Mouse (Mus musculus) small intestine, adult 2 months (tissue): ENCODE measurements around the gene Map3k7cl. TPM values are rescaled to one million over a fixed set of nuclear protein-coding genes. Genes with fewer than 3 reads are reported as not detected.

Experiments
- H3K27ac ChIP-seq: fragments of 200-500 bp; 2 replicates; pipeline ENCODE4 v1.5.1; 2012; ENCODE audit warnings: low read depth, low read length, control low read depth, inconsistent platforms; ENCODE audit not compliant: insufficient read depth
- H3K27me3 ChIP-seq: fragments of 200-500 bp; 2 replicates; pipeline ENCODE4 v1.6.1; 2012; ENCODE audit warnings: mild to moderate bottlenecking, moderate library complexity, low read length, inconsistent platforms; ENCODE audit not compliant: control insufficient read depth, insufficient read depth
- H3K36me3 ChIP-seq: fragments of 200-500 bp; 2 replicates; pipeline ENCODE4 v1.6.1; 2012; ENCODE audit warnings: mild to moderate bottlenecking, low read length, control low read depth, inconsistent platforms; ENCODE audit not compliant: control insufficient read depth, insufficient read depth
- H3K4me1 ChIP-seq: fragments of 200-500 bp; 2 replicates; pipeline ENCODE4 v1.6.1; 2012; ENCODE audit warnings: low read length, inconsistent platforms, mixed read lengths; ENCODE audit not compliant: control insufficient read depth, insufficient read depth, insufficient read length
- H3K4me3 ChIP-seq: fragments of 200-500 bp; 2 replicates; pipeline ENCODE4 v1.5.1; 2012; ENCODE audit warnings: low read depth, mild to moderate bottlenecking, control low read depth, inconsistent platforms, low read length, moderate library complexity
- CTCF ChIP-seq: fragments of 200-500 bp; IDR thresholded peaks from 2 replicates; pipeline ENCODE4 v1.5.1; 2012; ENCODE audit warnings: low read depth, mild to moderate bottlenecking, control low read depth, inconsistent platforms, low read length, moderate library complexity, mixed read lengths; ENCODE audit not compliant: insufficient replicate concordance, insufficient read length; ENCODE audit errors: extremely low read depth
- POLR2A ChIP-seq: fragments of 200-500 bp; IDR thresholded peaks from 2 replicates; pipeline ENCODE4 v1.6.1; 2012; ENCODE audit warnings: low read depth, mild to moderate bottlenecking, control low read depth, inconsistent platforms, low read length, moderate library complexity
- WGBS: fragments of 180-500 bp; shearing (Covaris S2); methylation state at CpG from one replicate; pipeline ENCODE4 v1.1.7; 2018; 5-methylcytosine and 5-hydroxymethylcytosine counted together
- polyA plus RNA-seq: library from polyadenylated mRNA; depleted of rRNA; stranded (reverse); fragments of >200 nt; gene quantifications from 2 replicates; pipeline ENCODE4 v1.2.3, GENCODE M21; 2012

The Map3k7cl gene
- polyA plus RNA-seq, 1 experiment, result 0.19 TPM

DNA sequence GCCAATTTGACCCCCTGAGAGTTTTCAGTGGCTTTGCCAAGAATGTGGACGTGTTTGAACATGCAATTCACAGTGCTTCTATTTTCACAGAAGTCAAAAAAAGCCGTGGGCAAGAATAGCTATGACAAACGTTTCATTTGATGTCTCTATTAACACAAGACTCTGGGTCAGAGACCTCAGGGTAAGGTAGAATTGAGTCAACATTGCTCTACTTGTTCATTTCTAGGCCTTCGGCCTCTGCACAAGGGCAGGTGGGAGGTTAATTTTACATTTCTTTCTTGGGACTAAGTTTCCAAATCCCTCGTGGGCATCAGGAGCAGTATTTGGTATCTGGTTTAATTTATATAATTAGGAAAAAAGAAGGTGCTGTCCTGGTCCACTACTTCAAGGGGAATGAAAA lies 20.3 kb downstream of the Map3k7cl start:
- no peaks in the 10 kb centered on the region for H3K27me3 ChIP-seq

DNA sequence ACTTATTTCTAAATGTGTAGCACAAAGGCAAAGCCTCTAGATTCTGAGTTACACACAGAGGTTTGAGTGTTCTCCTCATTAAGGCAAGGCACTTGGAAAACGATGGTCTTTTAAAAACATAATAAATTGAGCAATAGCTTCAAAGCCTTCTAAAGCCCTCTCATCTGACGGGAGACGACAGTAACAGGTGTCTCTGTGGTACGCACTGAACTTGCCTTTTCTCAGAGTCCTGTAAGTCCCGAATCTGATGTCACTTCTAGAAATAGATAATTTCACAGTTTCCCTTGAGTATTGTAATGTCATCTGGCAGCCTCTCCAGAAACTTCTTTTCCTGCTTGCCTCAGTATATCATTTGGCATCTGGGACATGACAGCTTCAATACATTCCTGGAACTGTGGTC lies 21.0 kb downstream of the Map3k7cl start:
- TF ChIP-seq CTCF (no peak), POLR2A (no peak)
- Histone ChIP-seq H3K4me1 (no peaks in the 10 kb centered on the region), H3K27me3 (no peaks in the 10 kb centered on the region), H3K36me3 (no peaks in the 10 kb centered on the region), H3K4me3 (no peak overlapping the region), H3K27ac (no peak overlapping the region)
- WGBS, result 78% methylated on average over 5 of the region's 5 CpGs

More for the DNA sequence above, 20.3 kb downstream of the Map3k7cl start:
- no peaks in the 10 kb centered on the region for H3K4me1 ChIP-seq
- TF ChIP-seq POLR2A (no peak), CTCF (no peak)
- H3K27ac ChIP-seq, result no peak overlapping the region
- H3K4me3 ChIP-seq, result no peak overlapping the region
- no peaks in the 10 kb centered on the region for H3K36me3 ChIP-seq
- 61% methylated on average over 5 of the region's 5 CpGs for WGBS

DNA sequence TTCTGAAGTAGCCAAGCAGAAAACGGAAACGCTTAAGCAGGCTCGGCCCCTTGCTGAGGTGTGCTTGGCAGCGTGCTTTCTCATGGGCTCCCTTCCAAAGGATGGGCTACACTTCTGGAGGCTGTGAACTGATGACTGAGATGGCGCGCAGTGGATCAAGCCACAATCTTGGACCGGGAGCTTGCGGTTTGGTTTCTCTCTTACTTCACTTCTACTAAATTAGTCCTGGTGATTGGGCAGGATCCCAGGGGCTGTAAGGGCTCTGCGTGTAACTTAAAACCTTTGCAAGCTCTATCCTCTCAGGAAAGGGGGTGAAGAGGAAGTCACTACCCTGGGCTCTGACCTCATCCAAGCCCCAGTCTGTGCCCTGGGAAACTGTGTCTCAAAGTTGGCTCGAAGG lies 22.5 kb downstream of the Map3k7cl start:
- WGBS, result 77% methylated on average over 10 of the region's 10 CpGs
- TF ChIP-seq CTCF (no peak), POLR2A (no peak)
- Histone ChIP-seq H3K4me1 (no peaks in the 10 kb centered on the region), H3K36me3 (no peaks in the 10 kb centered on the region), H3K27ac (no peak overlapping the region), H3K27me3 (no peaks in the 10 kb centered on the region), H3K4me3 (no peak overlapping the region)

DNA sequence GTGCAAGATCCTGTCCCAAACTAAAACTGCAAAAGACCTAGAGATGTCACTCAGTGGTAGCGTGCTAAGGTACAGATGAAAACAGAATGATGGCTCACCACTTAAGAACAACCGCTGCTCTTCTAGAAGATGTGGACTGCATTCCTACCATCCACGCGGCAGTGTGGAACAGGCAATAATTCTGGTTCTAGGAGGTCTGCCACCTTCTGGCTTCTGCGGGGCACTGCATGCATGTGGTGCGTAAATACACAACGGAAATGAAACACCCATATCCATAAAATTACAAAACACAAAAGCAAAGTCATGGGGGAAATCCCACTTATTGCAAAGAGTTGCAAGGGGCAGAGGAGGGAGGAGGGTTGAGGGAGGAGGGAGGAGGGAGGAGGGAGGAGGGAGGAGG lies 25.8 kb downstream of the Map3k7cl start:
- WGBS, result 89% methylated on average over 7 of the region's 7 CpGs
- no peak overlapping the region for H3K27ac ChIP-seq
- H3K36me3 ChIP-seq, result no peaks in the 10 kb centered on the region
- no peak overlapping the region for H3K4me3 ChIP-seq
- no peaks in the 10 kb centered on the region for H3K4me1 ChIP-seq
- no peaks in the 10 kb centered on the region for H3K27me3 ChIP-seq
- TF ChIP-seq POLR2A (no peak), CTCF (no peak)

DNA sequence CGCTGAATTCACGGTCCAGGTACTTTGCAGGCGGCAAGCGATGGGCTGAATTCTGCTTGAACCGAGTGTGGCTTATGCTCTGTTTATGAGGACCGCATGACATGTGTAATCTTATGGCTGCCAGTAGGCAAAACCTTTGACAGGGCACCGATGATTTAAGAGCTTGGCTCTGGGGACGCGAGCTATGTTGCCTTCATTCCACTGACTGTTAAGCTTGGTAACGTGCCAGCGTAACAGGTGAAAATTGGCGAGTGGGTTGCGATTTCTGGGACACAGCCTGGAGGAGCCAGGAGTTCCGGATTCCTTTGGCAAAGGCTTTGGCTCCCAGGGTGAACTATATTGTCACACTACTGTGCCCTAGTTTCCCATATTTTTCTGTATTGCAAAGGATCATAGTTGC lies 26.3 kb downstream of the Map3k7cl start:
- Histone ChIP-seq H3K36me3 (no peaks in the 10 kb centered on the region), H3K4me3 (no peak overlapping the region), H3K4me1 (no peaks in the 10 kb centered on the region), H3K27ac (no peak overlapping the region), H3K27me3 (no peaks in the 10 kb centered on the region)
- WGBS, result 74% methylated on average over 14 of the region's 14 CpGs
- TF ChIP-seq CTCF (no peak), POLR2A (no peak)

DNA sequence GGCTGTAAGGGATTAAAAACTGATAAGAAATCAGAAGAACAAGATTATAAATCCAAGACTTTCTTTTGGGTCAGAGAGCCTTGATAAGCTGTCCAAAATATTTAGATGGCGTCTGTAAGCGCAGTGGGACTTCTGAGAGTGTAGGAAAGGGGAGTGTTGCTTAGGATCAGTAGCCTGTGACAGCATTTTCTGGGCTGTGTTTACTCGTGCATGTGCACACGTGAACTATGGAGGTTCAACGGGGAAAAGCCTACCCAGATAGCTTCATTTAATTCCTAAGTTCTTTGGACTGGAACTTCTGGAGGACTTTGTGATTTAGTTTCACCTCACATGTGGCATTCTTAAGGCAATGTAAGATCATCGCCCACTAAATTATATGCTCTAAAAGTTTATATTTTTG lies 29.6 kb downstream of the Map3k7cl start:
- H3K4me3 ChIP-seq, result no peak overlapping the region
- H3K27me3 ChIP-seq, result no peaks in the 10 kb centered on the region
- H3K27ac ChIP-seq, result no peak overlapping the region
- no peaks in the 10 kb centered on the region for H3K4me1 ChIP-seq
- no peak for TF ChIP-seq CTCF
- TF ChIP-seq POLR2A, result no peak
- 67% methylated on average over 6 of the region's 6 CpGs for WGBS
- H3K36me3 ChIP-seq, result no peaks in the 10 kb centered on the region

DNA sequence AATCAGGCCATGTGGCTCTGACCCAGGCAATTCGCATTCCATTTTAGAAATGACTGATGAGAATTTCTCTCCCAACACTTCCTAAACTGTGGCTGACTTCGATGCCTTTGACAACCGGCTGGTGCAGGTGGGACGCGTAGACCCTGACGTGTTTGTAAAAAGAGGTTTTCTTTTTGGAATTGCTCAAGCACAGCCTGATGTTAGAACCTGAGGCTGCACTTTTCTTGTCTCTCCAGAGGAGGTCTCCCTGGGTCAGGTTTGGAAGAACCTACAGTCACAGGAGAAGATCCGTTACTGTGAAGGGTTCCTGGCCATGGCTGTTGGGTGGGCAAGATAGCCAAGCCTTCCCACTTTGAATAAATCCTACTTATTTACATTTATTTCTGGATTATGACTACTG lies 31.5 kb downstream of the Map3k7cl start:
- TF ChIP-seq POLR2A (no peak), CTCF (peak; percentile 38; the same call in 1 of the 2 replicates)
- 71% methylated on average over 7 of the region's 7 CpGs for WGBS
- Histone ChIP-seq H3K4me3 (no peak overlapping the region), H3K27ac (no peak overlapping the region), H3K36me3 (no peaks in the 10 kb centered on the region), H3K27me3 (no peaks in the 10 kb centered on the region), H3K4me1 (no peaks in the 10 kb centered on the region)

DNA sequence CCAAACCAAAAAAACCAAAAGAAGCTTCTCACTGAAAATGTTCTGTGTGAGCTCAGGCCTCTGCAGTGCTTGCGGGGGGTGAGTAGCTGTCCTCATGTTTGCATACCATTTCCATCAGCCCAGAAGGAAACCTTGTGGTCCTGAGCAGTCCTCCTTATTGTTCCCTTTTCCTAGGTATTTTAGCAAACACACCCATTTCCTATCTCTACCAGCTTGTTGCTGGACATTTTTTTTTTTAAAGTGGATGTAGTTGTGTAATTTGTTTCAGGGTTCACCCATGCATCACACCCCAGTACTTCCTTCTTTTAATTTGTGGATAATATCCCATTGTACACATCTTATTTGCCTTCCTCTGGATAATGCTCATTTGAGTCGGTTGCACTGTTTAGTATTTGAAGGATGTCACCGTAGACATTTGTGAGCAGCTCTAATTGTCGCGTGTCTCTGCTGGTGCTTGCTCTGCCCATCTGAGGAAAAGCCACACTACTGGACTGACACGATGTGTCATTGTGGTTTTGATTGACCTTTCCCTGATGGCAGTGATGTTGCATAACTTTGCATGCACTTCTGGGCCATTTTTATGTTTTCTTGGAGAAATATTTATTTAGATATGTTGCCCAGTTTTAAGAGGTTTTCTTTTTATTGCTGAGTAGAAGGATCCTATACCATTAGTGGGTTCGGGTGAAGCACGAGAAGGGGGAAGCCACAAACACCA lies 32.6 kb downstream of the Map3k7cl start:
- Histone ChIP-seq H3K36me3 (no peaks in the 10 kb centered on the region), H3K27ac (no peak overlapping the region), H3K4me1 (no peaks in the 10 kb centered on the region), H3K27me3 (no peaks in the 10 kb centered on the region), H3K4me3 (no peak overlapping the region)
- TF ChIP-seq POLR2A (no peak), CTCF (no peak)
- 72% methylated on average over 8 of the region's 8 CpGs for WGBS
